Mouse (Mus musculus): ENCODE results near the gene Slc25a17.

Slc25a17 gene

DNA sequence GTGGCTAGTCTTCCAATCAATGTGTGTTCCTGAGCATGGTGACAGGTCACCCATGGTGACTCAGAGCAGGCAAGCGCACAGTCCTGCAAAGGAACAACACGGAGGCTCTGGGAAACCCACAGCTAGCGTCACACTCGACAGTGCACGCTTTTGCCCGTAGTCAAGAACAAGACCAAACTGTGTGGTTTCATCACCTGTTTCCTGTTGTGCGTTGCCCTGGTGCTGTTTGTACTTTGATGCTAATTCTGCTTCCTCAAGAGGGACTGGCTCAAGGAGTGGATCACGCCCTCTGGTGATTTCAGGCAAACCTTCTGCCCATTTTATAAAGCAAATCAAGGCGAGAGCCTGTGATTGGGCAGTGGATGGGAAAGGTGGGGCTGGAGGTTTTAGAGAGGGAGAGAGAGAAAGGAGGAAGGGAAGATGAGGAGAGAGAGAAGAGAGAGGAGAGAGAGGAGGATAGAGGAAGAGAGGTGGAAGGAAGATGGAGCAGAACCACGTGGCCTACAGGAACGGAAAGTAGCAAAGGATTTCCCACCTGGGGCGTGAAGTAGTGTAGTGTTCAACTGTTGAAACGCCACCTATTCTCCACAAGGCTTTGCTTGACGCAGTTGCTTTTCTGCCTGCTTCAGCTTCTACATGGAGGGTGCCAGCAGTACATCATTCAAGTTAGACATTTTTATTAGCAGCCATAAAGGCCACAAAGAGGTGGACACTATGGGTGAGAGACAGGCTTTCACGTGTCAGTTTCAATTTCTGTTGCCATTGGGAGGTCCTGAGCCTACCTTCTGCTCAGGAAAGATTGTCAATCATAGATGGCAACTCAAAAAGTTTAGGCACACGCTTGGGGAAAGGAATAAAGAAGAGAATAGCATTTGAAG, 59.2 kb downstream of the Slc25a17 start:
- no peak for DNase-seq (ENCODE audit: low spot score)

DNA sequence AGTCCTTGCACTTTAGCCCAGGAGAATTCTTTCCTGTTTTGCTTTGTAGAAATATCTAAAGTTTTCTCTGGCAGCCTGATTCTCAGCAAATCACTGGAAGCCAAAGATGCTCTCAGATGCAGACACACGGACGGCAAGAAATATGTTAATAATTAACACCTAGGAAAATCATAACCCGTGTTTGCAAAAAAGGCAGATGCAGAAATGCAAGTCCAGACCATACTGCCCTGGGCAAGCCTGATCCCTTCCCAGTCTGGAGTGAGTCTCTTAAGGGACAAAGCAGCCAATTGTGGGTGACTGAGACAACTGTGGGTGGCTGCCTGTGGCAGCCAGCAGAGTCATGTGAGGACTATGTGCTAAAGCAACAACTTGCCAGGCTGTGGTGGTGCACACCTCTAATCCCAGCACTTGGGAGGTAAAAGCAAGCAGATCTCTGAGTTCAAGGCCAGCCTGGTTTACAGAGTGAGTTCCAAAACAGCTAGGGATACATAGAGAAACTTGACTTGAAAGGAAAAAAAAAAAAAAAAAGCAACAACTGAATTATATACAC, 60.0 kb downstream of the Slc25a17 start:
- no peak for DNase-seq (ENCODE audit: low spot score)

DNA sequence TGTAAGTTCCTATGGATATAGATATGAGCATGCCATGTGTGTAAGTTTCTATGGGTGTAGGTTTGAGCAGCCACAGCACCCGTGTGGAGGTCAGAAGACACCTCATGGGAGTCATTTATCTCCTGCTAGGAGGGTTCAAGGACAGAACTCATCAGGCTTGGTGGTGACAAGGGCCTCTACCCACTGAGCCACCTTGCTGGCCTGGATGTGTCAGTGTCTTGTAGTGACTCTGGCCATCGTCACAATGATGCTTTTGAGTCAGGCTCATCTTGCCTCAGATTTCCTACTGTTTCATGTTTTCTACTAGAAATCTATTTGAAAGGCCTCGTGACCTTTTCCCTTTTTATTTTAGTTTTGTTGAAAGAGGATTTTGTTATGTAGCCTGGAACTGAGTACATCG, 61.1 kb downstream of the Slc25a17 start:
- DNase-seq (ENCODE audit: low spot score): no peak

DNA sequence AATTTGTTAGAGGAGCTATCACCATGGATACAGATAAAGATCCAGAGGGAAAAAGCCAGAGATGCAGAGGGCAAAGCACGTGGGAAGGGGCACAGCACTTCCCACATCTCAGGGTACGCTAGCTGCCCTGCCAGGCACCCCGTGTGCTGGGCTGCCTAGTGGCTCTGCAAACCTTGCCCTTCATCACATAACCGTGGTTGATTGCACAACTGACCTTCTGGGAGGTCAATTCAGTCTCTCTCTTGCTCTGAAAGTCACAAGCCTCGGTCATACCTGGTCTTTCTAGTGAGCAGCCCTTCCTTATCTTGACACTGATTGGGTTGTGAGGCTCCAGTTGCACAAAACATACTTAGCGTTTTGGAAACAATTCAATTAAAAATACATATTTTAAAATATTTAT, 62.4 kb downstream of the Slc25a17 start:
- no peak for DNase-seq (ENCODE audit: low spot score)

DNA sequence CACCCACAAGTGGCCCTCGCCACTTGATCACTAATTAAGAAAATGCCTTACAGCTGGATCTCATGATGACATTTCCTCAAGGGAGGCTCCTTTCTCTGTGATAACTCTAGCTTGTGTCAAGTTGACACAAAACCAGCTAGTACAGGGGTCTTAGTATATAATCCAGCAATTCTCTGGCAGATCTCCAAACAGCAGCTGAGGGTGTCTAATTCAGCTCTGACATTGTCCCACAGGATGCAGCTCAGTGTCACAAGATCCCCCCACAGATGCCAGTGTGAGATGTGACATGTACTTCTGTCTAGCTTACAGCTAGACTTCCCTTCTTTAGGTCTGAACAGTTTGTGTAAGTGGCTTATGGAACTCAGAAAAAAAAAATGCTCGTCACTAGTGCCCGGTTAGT, 63.1 kb downstream of the Slc25a17 start:
- no peak for DNase-seq (ENCODE audit: low spot score)

DNA sequence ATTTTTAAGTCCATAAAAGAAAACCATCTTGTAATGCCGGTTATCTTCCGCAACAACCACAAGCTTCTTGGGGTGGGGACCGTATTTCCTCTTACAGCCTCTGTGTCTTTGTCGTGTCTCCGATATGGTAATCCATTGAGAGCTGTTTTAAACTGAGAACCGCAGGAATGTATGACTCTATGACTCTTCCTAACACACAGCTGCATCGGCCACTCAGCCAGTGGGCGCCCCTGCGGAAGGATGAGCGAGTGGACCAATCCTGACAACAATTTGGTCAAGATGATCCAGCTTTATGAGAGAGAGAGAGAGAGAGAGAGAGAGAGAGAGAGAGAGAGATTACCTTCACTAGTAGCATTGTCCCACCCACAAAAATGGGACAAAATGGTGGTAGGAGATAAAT, 65.7 kb downstream of the Slc25a17 start:
- no peak for DNase-seq (ENCODE audit: low spot score)

DNA sequence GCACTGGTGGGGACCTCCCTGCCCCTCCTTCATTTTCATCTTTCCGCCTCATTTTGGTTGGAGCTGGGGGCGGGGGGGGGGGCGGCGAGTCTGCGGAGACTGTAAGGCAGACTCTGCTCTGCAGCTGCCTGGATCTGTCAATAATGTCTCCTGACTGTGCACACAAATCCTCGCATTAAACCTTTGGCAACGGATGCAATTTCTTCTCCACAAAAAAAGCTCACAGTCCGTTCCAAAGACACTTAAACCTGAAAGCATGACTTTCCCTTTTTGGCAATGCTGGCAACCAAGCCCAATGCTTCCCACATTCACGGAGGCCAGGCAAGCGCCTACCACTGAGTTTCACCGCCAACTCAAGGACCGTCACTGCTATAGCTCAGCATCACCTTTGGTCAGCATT, 66.2 kb downstream of the Slc25a17 start:
- no peak for DNase-seq (ENCODE audit: low spot score)

DNA sequence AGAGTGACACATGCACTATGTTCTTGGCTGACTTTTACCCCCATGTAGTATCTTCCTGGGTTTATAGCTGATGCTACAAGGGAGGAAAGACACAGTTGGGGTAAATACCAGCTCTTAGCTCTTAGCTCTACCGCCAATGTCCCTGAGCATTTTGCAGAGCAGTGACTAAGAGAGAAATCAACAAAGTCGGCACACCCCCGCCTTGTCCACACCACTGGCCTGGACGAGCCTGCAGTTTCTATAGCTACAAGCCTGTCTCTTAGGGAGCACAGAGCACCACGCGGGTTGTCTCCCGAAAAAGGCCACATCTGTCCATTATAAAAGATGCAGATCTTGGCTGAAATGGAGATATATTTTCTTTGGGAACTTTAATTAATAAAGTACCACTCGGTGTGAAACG, 69.9 kb downstream of the Slc25a17 start:
- no peak for DNase-seq (ENCODE audit: low spot score)

DNA sequence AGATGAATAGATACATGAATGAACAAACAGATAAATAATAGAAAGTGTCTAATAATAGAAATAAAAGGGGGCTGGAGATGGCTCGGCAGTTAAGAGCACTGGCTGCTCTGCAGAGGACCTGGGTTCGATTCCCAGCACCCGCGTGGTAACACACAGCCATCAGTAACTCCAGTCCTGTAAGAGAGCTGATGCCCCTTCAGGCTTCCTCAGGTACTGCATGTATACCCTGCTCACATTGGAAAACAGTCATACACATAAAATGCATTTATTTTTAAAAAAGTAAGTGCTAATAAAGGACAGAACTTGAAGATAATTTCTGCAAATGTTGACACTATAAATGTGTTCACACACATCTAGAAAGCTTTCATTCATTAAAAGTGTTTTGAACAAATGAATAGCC, 70.4 kb downstream of the Slc25a17 start:
- DNase-seq (ENCODE audit: low spot score): no peak

DNA sequence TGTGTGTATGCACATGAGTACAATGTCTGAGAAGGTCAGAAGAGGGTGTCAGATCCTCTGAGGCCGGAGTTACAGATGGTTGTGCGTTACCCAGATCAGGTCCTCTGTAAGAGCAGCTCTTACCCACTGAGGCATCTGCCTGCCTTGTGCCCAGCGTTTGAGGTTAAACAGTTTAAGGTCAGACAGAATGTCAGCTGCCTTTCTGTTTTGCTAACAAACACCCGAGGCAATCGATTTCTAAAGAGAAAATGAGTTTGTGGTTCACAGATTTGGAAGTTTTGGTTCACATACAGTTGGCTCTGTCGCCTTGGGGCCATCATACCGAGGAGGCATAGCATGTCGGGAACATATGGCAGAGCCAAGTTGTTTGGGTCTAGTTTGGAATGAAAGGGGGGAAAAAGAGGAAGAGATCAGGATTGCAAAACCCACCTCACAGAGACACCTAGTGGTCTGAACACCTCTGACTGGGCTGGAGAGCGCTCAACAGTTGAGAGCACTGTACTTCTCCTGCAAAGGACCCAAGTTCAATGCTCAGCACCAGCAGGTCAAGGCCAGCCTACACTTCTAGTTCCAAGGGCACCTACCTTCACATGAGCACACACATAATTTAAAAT, 76.4 kb downstream of the Slc25a17 start:
- DNase-seq (ENCODE audit: low spot score): no peak

DNA sequence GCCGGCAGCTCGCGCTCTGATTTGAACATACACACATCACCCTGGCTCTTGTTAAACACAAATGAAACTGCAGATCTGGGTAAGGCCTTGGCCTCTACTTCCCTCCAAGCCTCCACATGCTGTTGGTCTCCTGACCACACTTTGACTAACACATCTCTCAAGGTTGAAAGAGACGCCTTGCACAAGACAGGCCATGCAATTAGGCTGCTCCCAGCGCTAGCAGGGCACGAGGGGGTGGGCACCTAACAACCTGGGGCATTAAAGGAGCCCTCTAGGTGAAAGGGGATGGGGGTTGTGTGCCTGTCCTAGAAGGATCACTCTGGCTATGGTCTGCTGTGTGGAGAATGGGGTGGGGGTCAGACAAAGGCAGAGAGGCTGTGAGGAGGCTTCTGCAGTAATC, 81.9 kb downstream of the Slc25a17 start:
- DNase-seq (ENCODE audit: low spot score): no peak

DNA sequence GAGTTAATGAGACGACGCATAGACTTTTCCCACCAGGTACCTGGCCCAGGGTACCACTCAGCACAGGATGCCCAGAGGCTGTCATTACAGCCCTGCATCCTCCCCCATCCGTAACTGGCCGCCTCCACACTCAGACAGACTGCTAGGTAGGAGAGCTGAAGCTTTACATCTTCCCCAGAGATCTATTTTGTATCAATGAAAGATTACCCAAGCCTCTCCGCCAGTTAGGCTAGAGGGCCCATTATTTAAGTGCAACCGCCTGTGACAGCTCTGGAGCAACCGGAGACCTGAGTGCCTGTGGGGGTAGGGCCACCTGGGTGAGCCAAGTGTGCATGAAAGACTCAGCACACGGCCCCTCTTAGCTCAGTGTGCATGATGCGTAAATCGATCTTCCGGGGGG, 82.7 kb downstream of the Slc25a17 start:
- DNase-seq (ENCODE audit: low spot score): no peak

DNA sequence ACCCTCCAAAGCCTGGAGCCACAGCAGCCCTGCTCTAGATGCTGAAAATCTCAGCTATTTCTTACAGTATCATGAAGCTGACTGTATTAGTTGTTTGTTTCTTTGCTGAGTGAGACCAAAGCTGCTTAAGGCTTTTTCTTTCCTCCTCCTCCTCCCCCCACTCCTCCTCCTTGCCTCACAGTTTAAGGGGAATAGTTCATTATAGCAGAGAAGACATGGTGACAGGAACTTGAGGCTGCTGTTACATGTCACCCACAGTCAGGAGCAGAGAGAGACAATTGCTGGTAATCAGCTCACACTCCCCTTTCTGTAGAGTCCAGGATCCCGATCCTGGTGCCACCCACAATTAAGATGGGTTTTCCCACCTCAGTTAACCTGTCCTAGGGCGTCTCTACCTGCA, 87.3 kb downstream of the Slc25a17 start:
- no peak for DNase-seq (ENCODE audit: low spot score)

DNA sequence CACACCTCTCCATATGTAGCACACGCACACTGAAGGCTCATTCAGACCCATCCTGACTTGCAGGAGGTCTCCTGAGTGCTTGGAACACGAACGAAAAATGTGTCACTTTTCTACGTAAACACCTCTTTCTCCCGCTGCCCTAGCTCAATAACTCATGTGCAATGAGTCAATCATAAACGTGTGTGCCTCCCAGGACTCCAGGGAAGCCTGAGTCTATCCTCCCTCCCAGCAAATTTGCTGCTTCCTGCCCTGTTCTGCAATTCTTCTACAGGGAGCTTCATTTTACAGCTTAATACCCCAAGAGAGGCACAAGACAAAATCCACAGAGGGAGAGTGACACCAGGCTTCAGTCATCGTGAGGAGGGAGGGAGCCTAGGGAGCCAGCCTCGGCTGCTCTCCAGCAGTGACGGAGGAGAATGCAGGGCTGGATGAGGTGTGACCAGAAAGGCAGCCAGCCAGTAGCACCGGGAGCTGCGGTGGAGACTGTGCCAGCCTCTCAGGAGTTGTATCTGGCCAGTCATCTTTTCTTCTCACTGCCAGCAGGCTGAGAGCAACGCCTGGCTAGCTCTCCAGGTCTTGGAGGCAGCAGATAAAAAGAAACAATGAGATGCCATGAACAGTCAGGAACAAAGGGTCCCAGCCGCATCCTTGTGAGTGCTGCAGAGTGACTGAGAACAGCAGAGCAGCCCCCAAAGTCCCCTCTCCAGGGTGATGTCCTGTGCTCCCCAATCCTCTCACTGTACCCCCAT, 88.1 kb downstream of the Slc25a17 start:
- DNase-seq (ENCODE audit: low spot score): no peak

Measured in ovary, postnatal 10 days (tissue).